Mouse (Mus musculus): ENCODE results near the gene Mrps21.

Mrps21 gene

GRCm38 (mm10) chr3:95855502-95856089 is 15.7 kb downstream of the Mrps21 start, which contains the start of gene Prpf3:
Prpf3 (minus strand) TSS chr3:95855885.
- DNase-seq (ENCODE audit: low read depth, low spot score), result peak; percentile 84

- no peak for DNase-seq (ENCODE audit: low read depth, low spot score)
These were observed 20.0 kb downstream of the Mrps21 start for GRCm38 (mm10) chr3:95851317-95851716.

GRCm38 (mm10) chr3:95850611-95851010 is 20.7 kb downstream of the Mrps21 start:
- DNase-seq (ENCODE audit: low read depth, low spot score), result no peak

GRCm38 (mm10) chr3:95842503-95843214 is 28.7 kb downstream of the Mrps21 start:
- DNase-seq (ENCODE audit: low read depth, low spot score), result no peak

- no peak for DNase-seq (ENCODE audit: low read depth, low spot score)
These were observed 32.1 kb downstream of the Mrps21 start for GRCm38 (mm10) chr3:95839250-95839649.

GRCm38 (mm10) chr3:95829053-95829452 is 42.3 kb downstream of the Mrps21 start:
- DNase-seq (ENCODE audit: low read depth, low spot score), result no peak

GRCm38 (mm10) chr3:95826275-95826674 is 45.0 kb downstream of the Mrps21 start:
- no peak for DNase-seq (ENCODE audit: low read depth, low spot score)

- no peak for DNase-seq (ENCODE audit: low read depth, low spot score)
These were observed 51.0 kb downstream of the Mrps21 start for GRCm38 (mm10) chr3:95820046-95821010.

GRCm38 (mm10) chr3:95819351-95819985 is 51.9 kb downstream of the Mrps21 start:
- peak; percentile 99 for DNase-seq (ENCODE audit: low read depth, low spot score)

- peak; percentile 72 for DNase-seq (ENCODE audit: low read depth, low spot score)
These were observed 52.6 kb downstream of the Mrps21 start, which contains the start of gene Rprd2 for GRCm38 (mm10) chr3:95818571-95819288. Rprd2 (minus strand) TSS chr3:95818863.

GRCm38 (mm10) chr3:95818026-95818511 is 53.2 kb downstream of the Mrps21 start:
- peak; percentile 25 for DNase-seq (ENCODE audit: low read depth, low spot score)

GRCm38 (mm10) chr3:95816681-95817080 is 54.6 kb downstream of the Mrps21 start:
- DNase-seq (ENCODE audit: low read depth, low spot score), result no peak

Measured in retina, postnatal 7 days (tissue).